ENCODE assay signal across 10 mouse cellular contexts in the genomic region with DNA sequence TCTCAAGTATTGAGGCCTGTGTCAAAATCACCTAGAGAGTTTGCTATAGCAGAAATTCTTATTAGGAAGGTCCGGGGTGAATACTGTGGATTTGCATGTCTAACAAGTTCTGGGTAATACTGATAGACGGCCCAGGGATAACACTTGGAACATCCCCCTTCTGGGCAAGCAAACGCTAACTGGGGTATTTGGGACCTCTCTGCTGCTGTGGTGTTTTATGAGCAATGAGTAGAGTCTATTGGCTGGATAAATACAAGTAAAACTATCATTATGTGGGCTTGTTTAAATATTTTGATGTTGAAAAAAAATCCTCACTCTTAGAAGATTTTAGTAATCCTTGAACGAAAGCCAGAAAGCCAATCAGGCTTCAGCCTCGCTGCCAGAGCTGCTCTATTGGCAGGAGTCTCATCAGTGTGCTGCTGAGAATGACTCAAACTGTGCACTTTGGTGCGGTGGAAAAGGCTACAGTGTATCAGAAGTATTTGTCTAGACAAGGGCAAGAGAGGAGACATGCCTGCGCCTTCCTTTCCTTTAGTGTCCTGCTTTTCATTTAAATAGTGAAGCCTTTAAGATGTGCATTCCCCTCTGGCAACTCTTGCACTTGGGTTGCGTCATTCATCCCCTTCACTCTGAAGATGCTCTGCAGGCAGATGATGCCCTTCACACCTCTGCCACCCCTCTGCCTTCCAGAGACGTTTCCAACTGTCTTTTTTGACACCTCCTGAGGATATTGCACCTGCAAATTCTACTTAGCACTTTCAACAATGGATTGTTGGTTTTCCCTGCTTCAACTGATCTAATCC.
DNase-seq lines count a peak whose midpoint lies in the region; ATAC-seq and TF ChIP-seq lines count a peak whose summit lies in the region.
"Had no signal": no experiment of that assay in that cellular context is flagged by ENCODE, and none has a peak within 500 bp of the region (broad histone marks: within the 10 kb centered on the region; RNA-seq: fewer than 3 reads in every experiment).

No protein-coding gene starts in this region.

- no peaks in the 10 kb centered on the region for H3K9me3 ChIP-seq in forebrain, embryonic 16.5 days (ENCODE audit: control insufficient read depth, low read length)
- no peaks in the 10 kb centered on the region for H3K9me3 ChIP-seq in forebrain, embryonic 13.5 days (replicated peaks)
- H3K9me3 ChIP-seq in stomach, embryonic 15.5 days, result no peaks in the 10 kb centered on the region
- H3K9me3 ChIP-seq in stomach, postnatal 0 days (ENCODE audit: control insufficient read depth, low read length), result no peaks in the 10 kb centered on the region
- H3K9me3 ChIP-seq: liver, embryonic 13.5 days had no signal

- intact Hi-C loops in left cerebral cortex, postnatal 10 days (cut with DNase I), result no loop called here

- ATAC-seq in forebrain, embryonic 16.5 days, result peak; percentile 62; the same call in 1 of the 2 replicates
- no peak for ATAC-seq in forebrain, embryonic 13.5 days
- peak; percentile 47; the same call in 1 of the 2 replicates for ATAC-seq in stomach, embryonic 15.5 days (ENCODE audit: insufficient read depth, low FRiP score, low read depth)
- ATAC-seq in stomach, postnatal 0 days (ENCODE audit: low FRiP score, low TSS enrichment), result no peak

- WGBS in forebrain, embryonic 16.5 days, result 48% methylated on average over 9 of the region's 9 CpGs
- 69% methylated on average over 9 of the region's 9 CpGs for WGBS in forebrain, embryonic 13.5 days
- 34% methylated on average over 9 of the region's 9 CpGs for WGBS in stomach, embryonic 15.5 days
- WGBS in stomach, postnatal 0 days, result 26% methylated on average over 9 of the region's 9 CpGs

- H3K9ac ChIP-seq in forebrain, embryonic 16.5 days (replicated peaks; ENCODE audit: low read depth, low read length), result no peak overlapping the region
- H3K9ac ChIP-seq in forebrain, embryonic 13.5 days, result no peak overlapping the region
- no peak overlapping the region for H3K9ac ChIP-seq in stomach, embryonic 15.5 days
- H3K9ac ChIP-seq in stomach, postnatal 0 days (ENCODE audit: low read length), result no peak overlapping the region
- H3K9ac ChIP-seq: liver, embryonic 13.5 days had no signal

- peaks cover 8% of the 10 kb centered on the region; the same call in 1 of the 2 replicates for H3K4me1 ChIP-seq in forebrain, embryonic 16.5 days (replicated peaks; ENCODE audit: control insufficient read depth, insufficient read depth, low read length)
- no peaks in the 10 kb centered on the region for H3K4me1 ChIP-seq in forebrain, embryonic 13.5 days
- no peaks in the 10 kb centered on the region for H3K4me1 ChIP-seq in stomach, embryonic 15.5 days
- H3K4me1 ChIP-seq in stomach, postnatal 0 days (replicated peaks; ENCODE audit: control insufficient read depth, insufficient read depth), result no peaks in the 10 kb centered on the region
- no peaks in the 10 kb centered on the region; the same call in 1 of the 2 replicates for H3K4me1 ChIP-seq in embryonic fibroblast, embryonic 13.5 days (ENCODE audit: control insufficient read depth, insufficient read depth, low read length)
- H3K4me1 ChIP-seq: liver, embryonic 13.5 days had no signal

- no peak for TF ChIP-seq CTCF in stomach, postnatal 0 days (IDR thresholded peaks at IDR 0.05; ENCODE audit: low read depth)
- no peak for TF ChIP-seq CTCF in embryonic fibroblast, embryonic 13.5 days (IDR thresholded peaks at IDR 0.05; ENCODE audit: borderline replicate concordance, insufficient read depth, low read length)

- no peak for TF ChIP-seq POLR2A in embryonic fibroblast, embryonic 13.5 days (IDR thresholded peaks at IDR 0.05; ENCODE audit: low read depth, low read length)

- no peak overlapping the region for H3K27ac ChIP-seq in forebrain, embryonic 16.5 days (ENCODE audit: low read length)
- no peak overlapping the region for H3K27ac ChIP-seq in forebrain, embryonic 13.5 days
- H3K27ac ChIP-seq in stomach, embryonic 15.5 days, result no peak overlapping the region
- no peak overlapping the region for H3K27ac ChIP-seq in stomach, postnatal 0 days (replicated peaks)
- H3K27ac ChIP-seq in embryonic fibroblast, embryonic 13.5 days (ENCODE audit: insufficient read depth, low read length), result peak overlapping the region; percentile 56; the same call in 1 of the 2 replicates
- H3K27ac ChIP-seq: liver, embryonic 13.5 days had no signal

- H3K4me2 ChIP-seq in forebrain, embryonic 16.5 days (ENCODE audit: low read length), result no peak overlapping the region
- H3K4me2 ChIP-seq in forebrain, embryonic 13.5 days, result no peak overlapping the region
- no peak overlapping the region for H3K4me2 ChIP-seq in stomach, embryonic 15.5 days
- H3K4me2 ChIP-seq in stomach, postnatal 0 days (replicated peaks; ENCODE audit: low read depth), result no peak overlapping the region
- H3K4me2 ChIP-seq: liver, embryonic 13.5 days had no signal

- H3K27me3 ChIP-seq in forebrain, embryonic 16.5 days (replicated peaks; ENCODE audit: control insufficient read depth, insufficient read depth, low read length), result no peaks in the 10 kb centered on the region
- H3K27me3 ChIP-seq in forebrain, embryonic 13.5 days, result peaks cover 7% of the 10 kb centered on the region; the same call in 1 of the 2 replicates
- 0 out of 2 replicates have a peak, but pooled peaks cover 5% of the 10 kb centered on the region for H3K27me3 ChIP-seq in stomach, embryonic 15.5 days (replicated peaks)
- H3K27me3 ChIP-seq in stomach, postnatal 0 days (ENCODE audit: control insufficient read depth, insufficient read depth, low read length), result no peaks in the 10 kb centered on the region
- H3K27me3 ChIP-seq: liver, embryonic 13.5 days had no signal

- H3K4me3 ChIP-seq in forebrain, embryonic 16.5 days (replicated peaks; ENCODE audit: low read length), result no peak overlapping the region
- no peak overlapping the region for H3K4me3 ChIP-seq in forebrain, embryonic 13.5 days
- no peak overlapping the region for H3K4me3 ChIP-seq in stomach, embryonic 15.5 days (replicated peaks)
- no peak overlapping the region for H3K4me3 ChIP-seq in stomach, postnatal 0 days (ENCODE audit: low read depth, low read length)
- H3K4me3 ChIP-seq in embryonic fibroblast, embryonic 13.5 days (ENCODE audit: insufficient read depth, low read length), result no peak overlapping the region
- H3K4me3 ChIP-seq: liver, embryonic 13.5 days had no signal

- TF ChIP-seq EP300 in stomach, postnatal 0 days (optimal IDR thresholded peaks at IDR 0.05), result no peak

- DNase-seq in stomach, postnatal 0 days (ENCODE audit: low spot score), result no peak
- DNase-seq in left cerebral cortex, postnatal 10 days (ENCODE audit: extremely low spot score in 1 of 2, low spot score in 2 of 2), result no peak
- DNase-seq in frontal cortex, postnatal 10 days (ENCODE audit: low spot score in 2 of 2), result no peak
- DNase-seq: heart, adult 11 months; kidney, adult 9 months; liver, embryonic 13.5 days had no signal

- no peaks in the 10 kb centered on the region for H3K36me3 ChIP-seq in forebrain, embryonic 16.5 days (ENCODE audit: control insufficient read depth, insufficient read depth)
- H3K36me3 ChIP-seq in forebrain, embryonic 13.5 days (ENCODE audit: poor library complexity, severe bottlenecking), result no peaks in the 10 kb centered on the region
- H3K36me3 ChIP-seq in stomach, embryonic 15.5 days, result no peaks in the 10 kb centered on the region
- H3K36me3 ChIP-seq in stomach, postnatal 0 days (ENCODE audit: control insufficient read depth, insufficient read depth, low read length), result no peaks in the 10 kb centered on the region
- H3K36me3 ChIP-seq: liver, embryonic 13.5 days had no signal

Comparison
In these comparisons a context has a peak if more than half of its experiments do, and no peak if none do; other contexts are left out.
1. ATAC-seq: peak in forebrain, embryonic 16.5 days (single experiment) and stomach, embryonic 15.5 days (single experiment); none in forebrain, embryonic 13.5 days (single experiment) and stomach, postnatal 0 days (single experiment).